Mouse (Mus musculus): ENCODE data around the gene Pex14.

DNA sequence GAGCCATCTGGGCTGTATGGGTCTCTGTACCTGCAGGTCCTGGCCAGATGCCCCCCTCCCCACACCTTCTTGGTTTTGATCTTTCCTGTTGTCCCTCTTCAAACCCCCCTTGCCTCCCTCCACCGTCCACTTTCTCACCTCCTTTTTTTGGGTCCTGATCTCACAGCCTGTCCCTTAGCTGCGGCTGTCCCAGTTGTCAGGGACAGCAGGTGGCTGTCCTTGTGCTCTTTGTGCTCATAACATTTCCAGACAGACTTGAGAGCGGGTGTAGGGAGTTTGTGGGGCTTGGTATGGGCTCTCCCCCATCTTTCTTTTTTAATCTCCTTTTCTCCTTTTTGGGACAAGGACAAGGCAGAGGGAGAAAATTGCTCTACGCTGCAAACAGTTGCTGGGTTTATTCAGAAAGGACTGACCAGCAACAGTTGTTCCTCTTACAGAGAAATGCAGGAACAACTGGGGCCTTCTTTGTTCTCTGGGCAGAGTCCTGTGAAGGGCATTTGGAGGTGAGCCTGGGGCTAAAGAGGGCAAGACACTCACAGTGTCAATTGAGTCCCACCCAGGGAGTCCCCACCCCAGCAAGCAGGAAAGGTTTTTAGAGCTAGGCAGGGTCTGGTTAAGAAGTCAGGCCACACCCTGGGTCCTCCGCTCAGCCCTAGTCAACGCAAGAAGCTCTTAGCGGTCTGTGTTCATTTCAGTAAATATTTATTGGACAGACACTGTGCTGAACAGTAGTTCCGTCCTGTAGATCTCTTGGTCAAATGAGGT is 186.7 kb downstream of the Pex14 start:
- TF ChIP-seq CTCF (conservative IDR thresholded peaks at IDR 0.05; ENCODE audit: low read length) (no peak), POU5F1 (IDR thresholded peaks at IDR 0.05; ENCODE audit: borderline replicate concordance, low read length) (no peak)
